Mouse (Mus musculus): Measurements from ENCODE around the gene Pex3. TPM values are rescaled to one million over a fixed set of nuclear protein-coding genes. Genes with fewer than 3 reads are reported as not detected.

The Pex3 gene
- 21.7 TPM for polyA plus RNA-seq (2021)

DNA sequence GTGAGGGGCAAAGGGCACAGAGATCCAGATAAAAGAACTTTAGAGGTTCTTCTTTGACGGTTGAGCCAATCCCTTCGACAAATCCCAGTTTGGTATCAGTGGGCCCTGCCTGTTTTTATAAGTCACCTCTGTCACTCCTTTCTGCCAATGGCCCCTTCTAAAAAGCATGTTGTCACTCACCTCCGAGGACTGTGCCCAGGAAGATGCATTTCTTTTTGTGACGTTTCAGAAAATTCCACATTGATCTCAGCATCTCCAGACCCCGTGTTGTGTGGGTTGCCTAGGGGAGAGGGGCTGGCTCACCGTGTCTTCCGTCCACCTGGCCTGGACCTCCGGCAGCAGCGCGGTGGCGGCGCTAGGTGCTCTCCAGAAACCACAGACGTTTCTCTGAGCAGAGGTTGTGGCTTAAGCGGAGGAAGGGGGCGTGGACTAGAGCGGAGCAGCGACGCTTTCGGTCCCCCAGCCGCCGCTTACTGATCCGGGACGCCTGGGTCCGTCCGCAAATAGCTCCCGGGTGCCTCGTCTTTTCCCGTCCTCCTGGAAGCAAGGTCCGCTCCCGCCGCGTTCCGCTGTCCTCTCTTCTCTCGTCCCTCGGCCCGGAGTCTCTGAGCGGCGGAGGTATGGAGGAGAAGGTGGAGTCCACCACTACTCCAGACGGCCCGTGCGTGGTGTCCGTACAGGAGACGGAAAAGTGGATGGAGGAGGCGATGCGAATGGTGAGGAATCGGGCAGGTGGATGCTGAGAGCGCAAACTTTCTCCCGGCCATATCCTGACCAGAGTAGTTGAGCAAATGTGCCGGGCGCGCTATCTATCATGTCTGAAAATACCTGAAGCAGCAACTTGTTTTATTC, at the start of gene Pex3, which contains the start of gene Adat2:
Pex3 (minus strand) TSS at position 497 of the 852 bp plus-strand sequence.
Adat2 (plus strand) TSS at position 249 of the 852 bp plus-strand sequence.
- peak; percentile 49 for DNase-seq (ENCODE audit: low read depth, low spot score)
- no peaks in the 10 kb centered on the region for H3K27me3 ChIP-seq
- TF ChIP-seq CTCF (IDR thresholded peaks at IDR 0.05), result no peak
- peak; percentile 95 for ATAC-seq
- ChIA-PET CTCF (interaction anchor here (1.7 kb wide), 1 partner anchor 15 kb away, joined by 3 read pairs; no protein-coding TSS in a partner anchor), POLR2A (no interaction called here)
- in situ Hi-C loops (cut with MboI; ENCODE audit: low pct_unique_long_range_greater_than_20kb), result loop anchor here (5.0 to 10.0 kb wide), 2 partner anchors 649 to 832 kb away; no protein-coding TSS in a partner anchor

DNA sequence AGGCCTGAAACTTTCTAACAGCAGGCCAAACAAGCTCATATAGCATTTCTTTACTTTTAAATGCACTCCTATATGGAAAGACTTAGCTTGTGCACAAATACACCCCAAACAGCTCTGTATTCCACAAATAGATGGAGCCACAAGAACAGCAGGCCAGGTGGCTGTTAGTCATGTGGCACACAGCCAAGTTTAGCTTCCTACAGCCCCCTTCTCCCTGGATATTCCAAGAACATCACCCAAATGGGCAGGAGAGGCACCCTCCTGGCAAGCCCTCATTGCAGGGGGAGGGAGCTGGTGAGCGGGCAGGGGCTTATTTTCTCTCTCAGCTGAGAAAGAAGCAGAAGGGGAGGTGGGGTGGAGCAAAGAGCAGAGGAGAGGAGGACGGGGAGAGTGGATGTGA, 48.0 kb upstream of the Pex3 start:
- H3K27me3 ChIP-seq, result peaks cover 4% of the 10 kb centered on the region
- no peak for TF ChIP-seq CTCF (IDR thresholded peaks at IDR 0.05)
- no peak for DNase-seq (ENCODE audit: low read depth, low spot score)
- no peak for ATAC-seq
- in situ Hi-C loops (cut with MboI; ENCODE audit: low pct_unique_long_range_greater_than_20kb), result no loop called here
- ChIA-PET POLR2A (no interaction called here), CTCF (interaction anchor here (1.3 to 1.6 kb wide), 2 partner anchors 12 to 29 kb away, joined by 3 read pairs; no protein-coding TSS in a partner anchor)

GRCm38 (mm10) chr10:13597491-13597890, 44.5 kb upstream of the Pex3 start:
- DNase-seq (ENCODE audit: low read depth, low spot score) (no peak), ATAC-seq (no peak)
- TF ChIP-seq CTCF (IDR thresholded peaks at IDR 0.05), result no peak
- in situ Hi-C loops (cut with MboI; ENCODE audit: low pct_unique_long_range_greater_than_20kb), result no loop called here
- ChIA-PET CTCF (no interaction called here), POLR2A (interaction anchor here (0.6 to 0.7 kb wide), 3 partner anchors 22 to 210 kb away, joined by 3 read pairs; no protein-coding TSS in a partner anchor)
- no peaks in the 10 kb centered on the region for H3K27me3 ChIP-seq

- no peaks in the 10 kb centered on the region for H3K27me3 ChIP-seq
- no peak for DNase-seq (ENCODE audit: low read depth, low spot score)
- ChIA-PET CTCF (interaction anchor here (1.5 kb wide), 1 partner anchor 21 kb away, joined by 6 read pairs; no protein-coding TSS in a partner anchor), POLR2A (interaction anchor here (0.6 to 0.7 kb wide), 3 partner anchors 22 to 209 kb away, joined by 3 read pairs; no protein-coding TSS in a partner anchor)
- in situ Hi-C loops (cut with MboI; ENCODE audit: low pct_unique_long_range_greater_than_20kb), result no loop called here
- ATAC-seq, result no peak
- TF ChIP-seq CTCF (IDR thresholded peaks at IDR 0.05), result no peak
These were observed 43.9 kb upstream of the Pex3 start for GRCm38 (mm10) chr10:13596866-13597265.

DNA sequence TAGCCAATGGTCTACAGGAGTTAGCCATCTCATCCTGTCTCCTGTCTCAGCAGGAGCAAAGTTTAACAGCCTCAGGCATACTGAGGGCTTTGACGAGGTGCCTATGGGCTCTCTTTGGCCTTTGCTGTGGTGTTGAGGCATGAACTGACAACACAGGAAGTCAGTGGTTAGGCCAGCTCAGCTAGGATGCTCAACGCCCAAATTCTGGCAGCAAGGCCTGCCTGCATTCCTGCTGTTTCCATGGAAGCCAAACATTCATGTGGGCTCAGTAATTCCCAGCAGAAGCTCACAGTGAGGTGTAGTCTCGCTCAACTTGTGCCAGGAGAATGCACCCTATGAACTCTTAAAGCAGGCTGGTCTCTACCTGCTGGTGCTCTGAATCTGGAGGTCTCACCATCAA, 43.1 kb upstream of the Pex3 start:
- peak; percentile 93 for ATAC-seq
- POLR2A ChIA-PET, result interaction anchor here (1.0 kb wide), 1 partner anchor 23 kb away, joined by 4 read pairs; no protein-coding TSS in a partner anchor

GRCm38 (mm10) chr10:13593529-13593928, 40.6 kb upstream of the Pex3 start:
- in situ Hi-C loops (cut with MboI; ENCODE audit: low pct_unique_long_range_greater_than_20kb), result no loop called here
- ATAC-seq (no peak), DNase-seq (ENCODE audit: low read depth, low spot score) (no peak)
- ChIA-PET POLR2A (no interaction called here), CTCF (no interaction called here)
- no peak for TF ChIP-seq CTCF (IDR thresholded peaks at IDR 0.05)
- no peaks in the 10 kb centered on the region for H3K27me3 ChIP-seq

More for the DNA sequence above, 43.1 kb upstream of the Pex3 start:
- CTCF ChIA-PET, result interaction anchor here (1.4 to 1.5 kb wide), 2 partner anchors 21 to 31 kb away, joined by 3 to 6 read pairs; no protein-coding TSS in a partner anchor
- no peaks in the 10 kb centered on the region for H3K27me3 ChIP-seq
- in situ Hi-C loops (cut with MboI; ENCODE audit: low pct_unique_long_range_greater_than_20kb), result no loop called here
- no peak for TF ChIP-seq CTCF (IDR thresholded peaks at IDR 0.05)
- DNase-seq (ENCODE audit: low read depth, low spot score), result peak; percentile 71

DNA sequence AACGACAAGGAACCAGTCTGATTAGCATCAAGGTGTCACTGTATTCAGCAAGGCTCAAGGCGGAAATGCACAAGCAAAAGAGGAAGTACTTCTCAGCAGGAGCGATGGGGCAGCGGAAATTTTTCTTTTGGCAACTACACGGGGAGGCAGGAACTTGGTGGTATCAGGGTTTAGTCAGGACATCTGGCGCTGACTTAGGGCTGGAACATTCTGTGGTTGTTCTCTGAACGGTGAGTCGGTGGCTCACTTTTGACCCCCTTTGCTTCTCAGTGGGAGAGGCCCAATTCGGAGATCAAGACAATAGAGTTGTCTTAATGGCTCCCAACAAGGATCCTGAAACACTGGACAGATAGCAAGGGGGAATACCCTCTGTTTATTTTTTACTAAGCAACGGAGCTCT, 39.3 kb upstream of the Pex3 start:
- CTCF ChIA-PET, result interaction anchor here (1.5 kb wide), 1 partner anchor 10 kb away, joined by 3 read pairs; no protein-coding TSS in a partner anchor
- H3K27me3 ChIP-seq, result peaks cover 4% of the 10 kb centered on the region
- ATAC-seq (no peak), DNase-seq (ENCODE audit: low read depth, low spot score) (no peak)
- POLR2A ChIA-PET, result no interaction called here
- TF ChIP-seq CTCF (IDR thresholded peaks at IDR 0.05), result no peak
- in situ Hi-C loops (cut with MboI; ENCODE audit: low pct_unique_long_range_greater_than_20kb), result no loop called here

DNA sequence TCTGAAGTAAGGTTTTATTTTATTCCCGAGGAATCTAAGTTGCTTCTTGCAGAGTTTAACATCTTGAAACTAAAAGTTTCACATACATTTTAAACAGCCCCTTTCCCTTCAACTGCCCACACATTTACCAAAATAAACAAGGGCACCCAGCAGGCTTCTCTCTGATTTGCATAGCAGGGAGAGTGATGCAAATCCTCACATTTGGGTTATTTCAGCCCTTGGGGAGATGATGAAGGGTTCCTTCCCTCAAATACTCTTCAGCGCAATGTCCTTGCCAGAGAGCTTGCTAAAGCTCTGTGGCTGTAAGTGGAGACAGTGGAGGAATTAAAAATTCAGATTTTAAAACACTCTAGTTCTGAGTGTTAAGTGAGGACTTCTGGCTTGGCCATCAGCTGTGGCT, 35.0 kb upstream of the Pex3 start:
- ATAC-seq, result no peak
- DNase-seq (ENCODE audit: low read depth, low spot score), result no peak
- ChIA-PET CTCF (no interaction called here), POLR2A (no interaction called here)
- in situ Hi-C loops (cut with MboI; ENCODE audit: low pct_unique_long_range_greater_than_20kb), result no loop called here
- TF ChIP-seq CTCF (IDR thresholded peaks at IDR 0.05), result no peak
- peaks cover 24% of the 10 kb centered on the region for H3K27me3 ChIP-seq

DNA sequence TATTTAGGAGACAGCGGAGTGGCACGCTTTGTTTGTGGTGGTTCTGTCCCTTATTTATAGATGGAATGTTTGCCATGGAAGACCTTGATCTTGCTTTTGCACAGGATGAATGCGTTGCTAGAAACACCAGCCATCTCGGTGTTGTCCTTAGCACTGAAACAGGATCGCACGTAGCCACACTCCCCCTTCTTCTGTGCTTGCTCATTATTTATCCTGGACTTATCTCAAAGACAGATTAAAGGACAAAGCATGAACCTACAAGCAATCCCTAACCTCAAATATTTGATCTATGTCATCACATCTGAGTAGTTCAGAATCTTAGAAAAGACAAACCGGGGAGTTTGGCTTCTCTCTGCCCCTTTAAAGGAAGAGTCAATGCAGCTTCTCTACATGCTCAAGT, 24.2 kb upstream of the Pex3 start:
- DNase-seq (ENCODE audit: low read depth, low spot score), result no peak
- TF ChIP-seq CTCF (IDR thresholded peaks at IDR 0.05), result no peak
- in situ Hi-C loops (cut with MboI; ENCODE audit: low pct_unique_long_range_greater_than_20kb), result loop anchor here (10.0 kb wide), 1 partner anchor 388 kb away; the partner anchor contains the start of gene Hivep2
- ChIA-PET CTCF (no interaction called here), POLR2A (no interaction called here)
- H3K27me3 ChIP-seq, result no peaks in the 10 kb centered on the region
- peak; percentile 69 for ATAC-seq

- DNase-seq (ENCODE audit: low read depth, low spot score) (no peak), ATAC-seq (no peak)
- CTCF ChIA-PET, result interaction anchor here (1.1 kb wide), 1 partner anchor 10 kb away, joined by 4 read pairs; no protein-coding TSS in a partner anchor
- POLR2A ChIA-PET, result interaction anchor here (1.3 to 1.7 kb wide), 2 partner anchors 10 to 23 kb away, joined by 3 to 4 read pairs; no protein-coding TSS in a partner anchor
- no peak for TF ChIP-seq CTCF (IDR thresholded peaks at IDR 0.05)
- in situ Hi-C loops (cut with MboI; ENCODE audit: low pct_unique_long_range_greater_than_20kb), result loop anchor here (5.0 to 10.0 kb wide), 2 partner anchors 392 to 750 kb away; partner anchors contain the start of gene Hivep2
- H3K27me3 ChIP-seq, result no peaks in the 10 kb centered on the region
These were observed 19.5 kb upstream of the Pex3 start for GRCm38 (mm10) chr10:13572410-13572809.

Measured in Patski (cell line).